In the genomic region with DNA sequence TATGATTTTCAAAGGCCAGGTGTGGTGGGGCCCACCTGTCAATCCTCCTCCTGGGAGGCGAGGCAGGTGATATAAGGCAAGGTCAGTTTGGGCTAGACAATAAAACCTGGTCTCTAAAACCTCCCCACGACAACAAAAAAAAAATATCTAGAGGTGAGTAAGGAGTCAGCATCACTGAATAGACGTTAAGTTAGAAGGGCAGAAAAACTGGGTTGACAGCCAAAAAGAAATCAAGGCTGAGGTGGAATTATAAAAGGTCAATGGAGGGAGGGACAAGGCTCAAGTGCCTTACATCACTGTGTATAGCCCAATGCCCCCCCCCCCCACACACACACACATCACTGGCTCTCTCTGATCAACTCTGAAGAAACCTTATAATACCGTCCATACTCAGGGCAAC, we compare ENCODE assay signal across 8 mouse cellular contexts. TPM values are rescaled to one million over a fixed set of nuclear protein-coding genes. Genes with fewer than 3 reads are reported as not detected.
DNase-seq lines count a peak whose midpoint lies in the region; ATAC-seq and TF ChIP-seq lines count a peak whose summit lies in the region.

No protein-coding gene starts in this region.

- TF ChIP-seq CTCF in MEL (IDR thresholded peaks at IDR 0.05 in 2 of 3, conservative IDR thresholded peaks at IDR 0.05 in 1 of 3; ENCODE audit: control insufficient read depth in 1 of 3, insufficient read depth in 1 of 3, low read depth in 2 of 3, low read length in 3 of 3, poor library complexity in 1 of 3, severe bottlenecking in 1 of 3), result no peak
- no peak for TF ChIP-seq CTCF in forebrain, postnatal 0 days (IDR thresholded peaks at IDR 0.05; ENCODE audit: low read depth)

- H3K36me3 ChIP-seq in heart, embryonic 14.5 days (ENCODE audit: control insufficient read depth, insufficient read depth, low read length), result peaks cover 45% of the 10 kb centered on the region
- H3K36me3 ChIP-seq in MEL (ENCODE audit: control insufficient read depth in 1 of 2, insufficient read depth in 2 of 2, low read length in 2 of 2), result peaks cover 5 to 26% of the 10 kb centered on the region in 2 experiments
- peaks cover 15% of the 10 kb centered on the region for H3K36me3 ChIP-seq in forebrain, postnatal 0 days (ENCODE audit: insufficient read depth)
- peaks cover 45% of the 10 kb centered on the region for H3K36me3 ChIP-seq in midbrain, embryonic 10.5 days

- peak overlapping the region; percentile 93 to 94; a peak in 3 of 4 replicates for H3K27ac ChIP-seq in heart, embryonic 14.5 days (replicated peaks in 1 of 2; ENCODE audit: control insufficient read depth in 1 of 2, insufficient read depth in 1 of 2, low read depth in 2 of 2, low read length in 2 of 2)
- H3K27ac ChIP-seq in MEL (ENCODE audit: control insufficient read depth, low read depth, low read length), result peak overlapping the region; percentile 77
- H3K27ac ChIP-seq in forebrain, postnatal 0 days (ENCODE audit: low read depth, low read length), result peak overlapping the region; percentile 98
- H3K27ac ChIP-seq in midbrain, embryonic 10.5 days (replicated peaks), result peak overlapping the region; percentile 91

- peak overlapping the region; percentile 77 to 83 for H3K4me3 ChIP-seq in heart, embryonic 14.5 days (ENCODE audit: control insufficient read depth in 1 of 2, insufficient read depth in 1 of 2, low read depth in 1 of 2, low read length in 2 of 2)
- H3K4me3 ChIP-seq in MEL (ENCODE audit: control insufficient read depth in 1 of 2, insufficient read depth in 1 of 2, low read depth in 2 of 2, low read length in 2 of 2), result peak overlapping the region; percentile 74 to 85
- H3K4me3 ChIP-seq in forebrain, postnatal 0 days (ENCODE audit: low read depth, low read length), result peak overlapping the region; percentile 72
- H3K4me3 ChIP-seq in midbrain, embryonic 10.5 days, result peak overlapping the region; percentile 89

- DNase-seq in heart, postnatal 36 days, result no peak
- DNase-seq in MEL (ENCODE audit: low read depth, low spot score), result no peak
- no peak for DNase-seq in forebrain, postnatal 0 days
- DNase-seq in midbrain, embryonic 10.5 days (ENCODE audit: low spot score), result no peak
- DNase-seq in kidney, adult 9 months, result no peak

- H3K9me3 ChIP-seq in heart, embryonic 14.5 days (ENCODE audit: control insufficient read depth, low read length), result no peaks in the 10 kb centered on the region
- H3K9me3 ChIP-seq in MEL (replicated peaks; ENCODE audit: insufficient read depth, low read length), result no peaks in the 10 kb centered on the region
- H3K9me3 ChIP-seq in forebrain, postnatal 0 days (ENCODE audit: low read length), result no peaks in the 10 kb centered on the region
- H3K9me3 ChIP-seq in midbrain, embryonic 10.5 days (replicated peaks), result no peaks in the 10 kb centered on the region

- H3K9ac ChIP-seq in heart, embryonic 14.5 days (ENCODE audit: low read length), result peak overlapping the region; percentile 75
- H3K9ac ChIP-seq in MEL (ENCODE audit: control insufficient read depth, low read depth, low read length, poor library complexity, severe bottlenecking), result peak overlapping the region; percentile 81
- H3K9ac ChIP-seq in forebrain, postnatal 0 days, result peak overlapping the region; percentile 78

- peaks cover 4 to 18% of the 10 kb centered on the region in 2 experiments; a peak in 3 of 4 replicates for H3K4me1 ChIP-seq in heart, embryonic 14.5 days (ENCODE audit: control insufficient read depth in 2 of 2, insufficient read depth in 2 of 2, low read length in 2 of 2)
- H3K4me1 ChIP-seq in MEL (ENCODE audit: control insufficient read depth in 1 of 2, insufficient read depth in 2 of 2, low read length in 2 of 2), result peaks cover 2 to 29% of the 10 kb centered on the region in 2 experiments
- peaks cover 15% of the 10 kb centered on the region for H3K4me1 ChIP-seq in forebrain, postnatal 0 days (ENCODE audit: insufficient read depth)
- peaks cover 22% of the 10 kb centered on the region for H3K4me1 ChIP-seq in midbrain, embryonic 10.5 days

- ATAC-seq in heart, embryonic 14.5 days (ENCODE audit: insufficient number of reproducible peaks, insufficient read depth, low FRiP score, low read depth), result no peak
- ATAC-seq in forebrain, postnatal 0 days, result no peak
- ATAC-seq in megakaryocyte progenitor cell, adult 5-6 weeks (replicated peaks; ENCODE audit: poor library complexity), result no peak
- ATAC-seq in granulocyte monocyte progenitor cell, adult 5-6 weeks (replicated peaks; ENCODE audit: poor library complexity, severe bottlenecking), result no peak

- TF ChIP-seq RAD21 in MEL (IDR thresholded peaks at IDR 0.05; ENCODE audit: low read depth, low read length), result no peak

- H3K4me2 ChIP-seq in heart, embryonic 14.5 days (ENCODE audit: low read length), result peak overlapping the region; percentile 82
- H3K4me2 ChIP-seq in forebrain, postnatal 0 days (ENCODE audit: low read depth), result peak overlapping the region; percentile 55

- TF ChIP-seq POLR2A in MEL (IDR thresholded peaks at IDR 0.05; ENCODE audit: control insufficient read depth in 1 of 2, insufficient read depth in 1 of 2, low read depth in 1 of 2, low read length in 2 of 2, poor library complexity in 1 of 2), result no peak

- intact Hi-C loops in heart, postnatal 36 days (cut with DNase I), result no loop called here

- peaks cover 30% of the 10 kb centered on the region for H3K79me2 ChIP-seq in MEL (ENCODE audit: control insufficient read depth, insufficient read depth, low read length, poor library complexity)

- no peaks in the 10 kb centered on the region for H3K27me3 ChIP-seq in heart, embryonic 14.5 days (ENCODE audit: control insufficient read depth, insufficient read depth, low read length)
- no peaks in the 10 kb centered on the region for H3K27me3 ChIP-seq in MEL (ENCODE audit: control insufficient read depth in 1 of 2, insufficient read depth in 2 of 2, low read length in 2 of 2)
- H3K27me3 ChIP-seq in forebrain, postnatal 0 days (ENCODE audit: insufficient read depth, low read length), result no peaks in the 10 kb centered on the region
- H3K27me3 ChIP-seq in midbrain, embryonic 10.5 days (ENCODE audit: low read depth, poor library complexity, severe bottlenecking), result no peaks in the 10 kb centered on the region

- WGBS in heart, embryonic 14.5 days, result 21% methylated on average over 4 of the region's 4 CpGs
- WGBS in forebrain, postnatal 0 days, result 24% methylated on average over 4 of the region's 4 CpGs
- 25% methylated on average over 4 of the region's 4 CpGs for WGBS in midbrain, embryonic 10.5 days

- no peak for TF ChIP-seq EP300 in MEL (IDR thresholded peaks at IDR 0.05; ENCODE audit: low read depth in 1 of 2, low read length in 2 of 2)

TF ChIP-seq in MEL, 35 proteins besides CTCF, POLR2A, EP300 and RAD21 (continues in another document):
- TF ChIP-seq USF2 (IDR thresholded peaks at IDR 0.05; ENCODE audit: borderline replicate concordance in 1 of 2, insufficient read depth in 1 of 2, low read depth in 1 of 2, low read length in 2 of 2), result no peak
- no peak for TF ChIP-seq MXI1 (IDR thresholded peaks at IDR 0.05; ENCODE audit: low read depth, low read length)
- no peak for TF ChIP-seq MYB (IDR thresholded peaks at IDR 0.05; ENCODE audit: low read depth, low read length)
- no peak for TF ChIP-seq ELF1 (IDR thresholded peaks at IDR 0.05; ENCODE audit: low read depth, low read length)
- TF ChIP-seq MYC (IDR thresholded peaks at IDR 0.05; ENCODE audit: low read depth, low read length), result no peak

RNA-seq across cellular contexts. Expression of gene Txn2, which starts 0.7 kb away (rescaled TPM):
- 304 and 310 TPM in 2 replicates for polyA plus RNA-seq in heart, embryonic 14.5 days (2014; fragmentation: Nextera tagmentation; extraction: Ambion mirVana)
- total RNA-seq in heart, postnatal 36 days (2021), result 100 to 1,000 TPM; 276 to 279 TPM
- total RNA-seq in MEL (2012; rRNA removed), result 188 and 207 TPM in 2 replicates
- polyA plus RNA-seq in MEL (2012; ENCODE audit: insufficient read depth in 1 of 2, insufficient read length in 2 of 2, low read depth in 1 of 2, low replicate concordance in 2 of 2, missing spikeins in 1 of 2), result 100 to 1,000 TPM; 114 to 416 TPM
- total RNA-seq in forebrain, postnatal 0 days (2014; rRNA removed), result 35.8 and 36.5 TPM in 2 replicates
- 200 and 227 TPM in 2 replicates for polyA plus RNA-seq in forebrain, postnatal 0 days (2015; fragmentation: Nextera tagmentation; extraction: Ambion mirVana)
- polyA plus RNA-seq in midbrain, embryonic 10.5 days (2016; fragmentation: Nextera tagmentation; extraction: Ambion mirVana), result 285 and 291 TPM in 2 replicates
- total RNA-seq in megakaryocyte progenitor cell, adult 5-6 weeks (2015), result 196 and 255 TPM in 2 replicates
- 44.4 and 60.6 TPM in 2 replicates for total RNA-seq in megakaryocyte progenitor cell, adult 5-6 weeks (2017)
- total RNA-seq in granulocyte monocyte progenitor cell, adult 5-6 weeks (2014; fragmentation: Nextera tagmentation), result 214 and 226 TPM in 2 replicates
- 65.7 and 89.0 TPM in 2 replicates for total RNA-seq in granulocyte monocyte progenitor cell, adult 5-6 weeks (2017)

RNA-seq across cellular contexts. Expression of gene Foxred2, which starts 28.4 kb away (rescaled TPM):
- 0.55 TPM in 2 replicates for polyA plus RNA-seq in heart, embryonic 14.5 days (2014; fragmentation: Nextera tagmentation; extraction: Ambion mirVana)
- total RNA-seq in heart, postnatal 36 days (2021), result under 1 TPM; 0.44 to 0.57 TPM
- 6.3 and 9.9 TPM in 2 replicates for total RNA-seq in MEL (2012; rRNA removed)
- 10 to 100 TPM in 1 of 2 experiments, not detected in 1; 12.2 TPM for polyA plus RNA-seq in MEL (2012; ENCODE audit: insufficient read depth in 1 of 2, insufficient read length in 2 of 2, low read depth in 1 of 2, low replicate concordance in 2 of 2, missing spikeins in 1 of 2)
- total RNA-seq in forebrain, postnatal 0 days (2014; rRNA removed), result 24.5 and 26.9 TPM in 2 replicates
- polyA plus RNA-seq in forebrain, postnatal 0 days (2015; fragmentation: Nextera tagmentation; extraction: Ambion mirVana), result 9.4 and 10.6 TPM in 2 replicates
- polyA plus RNA-seq in midbrain, embryonic 10.5 days (2016; fragmentation: Nextera tagmentation; extraction: Ambion mirVana), result 6.4 and 6.5 TPM in 2 replicates
- total RNA-seq in megakaryocyte progenitor cell, adult 5-6 weeks (2015), result 15.9 and 19.4 TPM in 2 replicates
- 15.0 and 16.2 TPM in 2 replicates for total RNA-seq in megakaryocyte progenitor cell, adult 5-6 weeks (2017)
- total RNA-seq in granulocyte monocyte progenitor cell, adult 5-6 weeks (2014; fragmentation: Nextera tagmentation), result 10.1 and 18.2 TPM in 2 replicates
- total RNA-seq in granulocyte monocyte progenitor cell, adult 5-6 weeks (2017), result 16.0 and 18.5 TPM in 2 replicates

RNA-seq across cellular contexts. Expression of gene Eif3d, which starts 42.5 kb away (rescaled TPM):
- polyA plus RNA-seq in heart, embryonic 14.5 days (2014; fragmentation: Nextera tagmentation; extraction: Ambion mirVana), result 121 and 135 TPM in 2 replicates
- total RNA-seq in heart, postnatal 36 days (2021), result 10 to 100 TPM; 63.6 to 73.2 TPM
- total RNA-seq in MEL (2012; rRNA removed), result 507 and 521 TPM in 2 replicates
- polyA plus RNA-seq in MEL (2012; ENCODE audit: insufficient read depth in 1 of 2, insufficient read length in 2 of 2, low read depth in 1 of 2, low replicate concordance in 2 of 2, missing spikeins in 1 of 2), result 100 to 1,000 TPM; 619 to 738 TPM
- total RNA-seq in forebrain, postnatal 0 days (2014; rRNA removed), result 165 and 167 TPM in 2 replicates
- polyA plus RNA-seq in forebrain, postnatal 0 days (2015; fragmentation: Nextera tagmentation; extraction: Ambion mirVana), result 130 and 165 TPM in 2 replicates
- 240 and 263 TPM in 2 replicates for polyA plus RNA-seq in midbrain, embryonic 10.5 days (2016; fragmentation: Nextera tagmentation; extraction: Ambion mirVana)
- 184 and 226 TPM in 2 replicates for total RNA-seq in megakaryocyte progenitor cell, adult 5-6 weeks (2015)
- total RNA-seq in megakaryocyte progenitor cell, adult 5-6 weeks (2017), result 249 and 254 TPM in 2 replicates
- 190 and 212 TPM in 2 replicates for total RNA-seq in granulocyte monocyte progenitor cell, adult 5-6 weeks (2014; fragmentation: Nextera tagmentation)
- total RNA-seq in granulocyte monocyte progenitor cell, adult 5-6 weeks (2017), result 219 and 227 TPM in 2 replicates
